Mouse (Mus musculus) c-Kit-negative CD71-positive TER-119-positive erythroid progenitor cells, embryonic 14.5 days (primary cell): ENCODE results near the gene Ccr9.

Experiments
- DNase-seq: peaks from one replicate; pipeline ENCODE4 v3.0.0-alpha.2; 2013; ENCODE audit warnings: low read depth, low spot score

Gene Ccr9

GRCm38 (mm10) chr9:123802421-123802820 is 124.2 kb downstream of the Ccr9 start:
- DNase-seq, result no peak

GRCm38 (mm10) chr9:123802896-123803295 is 124.7 kb downstream of the Ccr9 start:
- DNase-seq, result no peak

- DNase-seq, result no peak
These were observed 127.0 kb downstream of the Ccr9 start for GRCm38 (mm10) chr9:123805241-123805640.

GRCm38 (mm10) chr9:123806267-123806666 is 128.0 kb downstream of the Ccr9 start, which contains the start of gene Cxcr6:
TSS of gene Cxcr6 (plus strand) at chr9:123806475.
- DNase-seq, result no peak

- DNase-seq, result no peak
These were observed 130.3 kb downstream of the Ccr9 start for GRCm38 (mm10) chr9:123808583-123808982.

- DNase-seq, result no peak
These were observed 133.6 kb downstream of the Ccr9 start for GRCm38 (mm10) chr9:123811831-123812230.

GRCm38 (mm10) chr9:123814326-123814725 is 136.1 kb downstream of the Ccr9 start:
- no peak for DNase-seq

GRCm38 (mm10) chr9:123814821-123815220 is 136.6 kb downstream of the Ccr9 start:
- no peak for DNase-seq

- no peak for DNase-seq
These were observed 137.2 kb downstream of the Ccr9 start for GRCm38 (mm10) chr9:123815444-123815843.

GRCm38 (mm10) chr9:123815996-123816395 is 137.8 kb downstream of the Ccr9 start:
- DNase-seq, result no peak

GRCm38 (mm10) chr9:123818601-123819000 is 140.4 kb downstream of the Ccr9 start:
- DNase-seq, result no peak

- no peak for DNase-seq
These were observed 148.4 kb downstream of the Ccr9 start for GRCm38 (mm10) chr9:123826631-123827030.

- DNase-seq, result no peak
These were observed 150.7 kb downstream of the Ccr9 start for GRCm38 (mm10) chr9:123828916-123829315.
